Mouse (Mus musculus): ENCODE data around the gene Serpinb1a. TPM values are rescaled to one million over a fixed set of nuclear protein-coding genes. Genes with fewer than 3 reads are reported as not detected.
A peak's percentile ranks its signal among the peaks of the same experiment; 100 is the strongest.

The Serpinb1a gene
- polyA plus RNA-seq, 1 experiment from 2014 or later = 0.54 TPM

DNA sequence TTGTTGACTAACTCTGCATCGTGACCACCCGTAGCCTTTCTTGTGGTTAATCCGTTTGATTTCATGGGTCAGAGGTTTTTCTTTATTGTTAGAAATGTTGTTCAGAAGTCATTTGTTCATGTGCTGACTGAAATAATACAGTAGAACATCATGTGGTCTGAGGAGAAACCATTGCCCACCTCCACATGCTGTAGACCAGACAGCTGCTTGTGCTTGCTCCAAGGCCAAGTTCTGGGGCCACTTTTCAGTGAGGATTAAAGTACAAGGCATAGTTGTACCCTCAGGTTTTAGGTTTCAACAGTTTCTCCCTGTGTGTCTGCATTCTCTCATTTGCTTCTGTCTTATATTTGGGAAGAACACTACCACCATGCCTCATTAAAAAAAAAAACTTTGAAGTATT, 43.4 kb downstream of the Serpinb1a start:
- Histone ChIP-seq H3K4me2 (ENCODE audit: low read depth, low read length) (no peak overlapping the region), H3K9me3 (ENCODE audit: control insufficient read depth, low read length) (no peaks in the 10 kb centered on the region), H3K9ac (replicated peaks; ENCODE audit: low read depth, low read length) (no peak overlapping the region), H3K4me3 (ENCODE audit: low read depth, low read length) (no peak overlapping the region), H3K27ac (ENCODE audit: low read depth, low read length) (no peak overlapping the region), H3K4me1 (ENCODE audit: control insufficient read depth, insufficient read depth, low read length) (peaks cover 15% of the 10 kb centered on the region; the same call in 1 of the 2 replicates), H3K36me3 (ENCODE audit: control insufficient read depth, insufficient read depth, low read length) (peaks cover 22% of the 10 kb centered on the region; the same call in 1 of the 2 replicates), H3K27me3 (ENCODE audit: control insufficient read depth, insufficient read depth, low read length) (no peaks in the 10 kb centered on the region)
- no peak for ATAC-seq (ENCODE audit: low read depth)
- 72% methylated on average over 3 of the region's 3 CpGs for WGBS

- Histone ChIP-seq H3K27ac (ENCODE audit: low read depth, low read length) (no peak overlapping the region), H3K36me3 (ENCODE audit: control insufficient read depth, insufficient read depth, low read length) (peaks cover 22% of the 10 kb centered on the region; the same call in 1 of the 2 replicates), H3K4me2 (ENCODE audit: low read depth, low read length) (no peak overlapping the region), H3K27me3 (ENCODE audit: control insufficient read depth, insufficient read depth, low read length) (no peaks in the 10 kb centered on the region), H3K9me3 (ENCODE audit: control insufficient read depth, low read length) (no peaks in the 10 kb centered on the region), H3K4me3 (ENCODE audit: low read depth, low read length) (no peak overlapping the region), H3K4me1 (ENCODE audit: control insufficient read depth, insufficient read depth, low read length) (peaks cover 15% of the 10 kb centered on the region; the same call in 1 of the 2 replicates), H3K9ac (replicated peaks; ENCODE audit: low read depth, low read length) (no peak overlapping the region)
- 74% methylated on average over 7 of the region's 7 CpGs for WGBS
- no peak for ATAC-seq (ENCODE audit: low read depth)
Measured at GRCm38 (mm10) chr13:32806820-32807219, 44.2 kb downstream of the Serpinb1a start.

GRCm38 (mm10) chr13:32803701-32804345, 47.2 kb downstream of the Serpinb1a start:
- H3K4me1 ChIP-seq (ENCODE audit: control insufficient read depth, insufficient read depth, low read length) = peaks cover 20% of the 10 kb centered on the region; the same call in 1 of the 2 replicates
- WGBS = 50% methylated on average over 4 of the region's 4 CpGs
- no peaks in the 10 kb centered on the region for H3K9me3 ChIP-seq (ENCODE audit: control insufficient read depth, low read length)
- no peak for ATAC-seq (ENCODE audit: low read depth)
- H3K4me2 ChIP-seq (ENCODE audit: low read depth, low read length) = peak overlapping the region; percentile 66
- H3K9ac ChIP-seq (replicated peaks; ENCODE audit: low read depth, low read length) = no peak overlapping the region; the same call in 1 of the 2 replicates
- peak overlapping the region; percentile 54 for H3K4me3 ChIP-seq (ENCODE audit: low read depth, low read length)
- no peak overlapping the region for H3K27ac ChIP-seq (ENCODE audit: low read depth, low read length)
- H3K27me3 ChIP-seq (ENCODE audit: control insufficient read depth, insufficient read depth, low read length) = no peaks in the 10 kb centered on the region
- H3K36me3 ChIP-seq (ENCODE audit: control insufficient read depth, insufficient read depth, low read length) = peaks cover 17% of the 10 kb centered on the region; the same call in 1 of the 2 replicates

- under 1% methylated on average over 92 of the region's 95 CpGs for WGBS
- peak; percentile 25 for ATAC-seq (ENCODE audit: low read depth)
- H3K27ac ChIP-seq (ENCODE audit: low read depth, low read length) = peak within 1 kb of the TSS; percentile 88
- peak within 1 kb of the TSS; percentile 54 for H3K4me3 ChIP-seq (ENCODE audit: low read depth, low read length)
- no peaks in the 10 kb centered on the region for H3K27me3 ChIP-seq (ENCODE audit: control insufficient read depth, insufficient read depth, low read length)
- peaks cover 20% of the 10 kb centered on the region; the same call in 1 of the 2 replicates for H3K4me1 ChIP-seq (ENCODE audit: control insufficient read depth, insufficient read depth, low read length)
- no peaks in the 10 kb centered on the region for H3K9me3 ChIP-seq (ENCODE audit: control insufficient read depth, low read length)
- peaks cover 12% of the 10 kb centered on the region; the same call in 1 of the 2 replicates for H3K36me3 ChIP-seq (ENCODE audit: control insufficient read depth, insufficient read depth, low read length)
- peak within 1 kb of the TSS; percentile 66 for H3K4me2 ChIP-seq (ENCODE audit: low read depth, low read length)
- peak within 1 kb of the TSS; percentile 80 for H3K9ac ChIP-seq (replicated peaks; ENCODE audit: low read depth, low read length)
Measured at GRCm38 (mm10) chr13:32802259-32803081, 48.5 kb downstream of the Serpinb1a start, which contains the start of gene D930007J09Rik. TSS of gene D930007J09Rik (minus strand) at chr13:32802849.

DNA sequence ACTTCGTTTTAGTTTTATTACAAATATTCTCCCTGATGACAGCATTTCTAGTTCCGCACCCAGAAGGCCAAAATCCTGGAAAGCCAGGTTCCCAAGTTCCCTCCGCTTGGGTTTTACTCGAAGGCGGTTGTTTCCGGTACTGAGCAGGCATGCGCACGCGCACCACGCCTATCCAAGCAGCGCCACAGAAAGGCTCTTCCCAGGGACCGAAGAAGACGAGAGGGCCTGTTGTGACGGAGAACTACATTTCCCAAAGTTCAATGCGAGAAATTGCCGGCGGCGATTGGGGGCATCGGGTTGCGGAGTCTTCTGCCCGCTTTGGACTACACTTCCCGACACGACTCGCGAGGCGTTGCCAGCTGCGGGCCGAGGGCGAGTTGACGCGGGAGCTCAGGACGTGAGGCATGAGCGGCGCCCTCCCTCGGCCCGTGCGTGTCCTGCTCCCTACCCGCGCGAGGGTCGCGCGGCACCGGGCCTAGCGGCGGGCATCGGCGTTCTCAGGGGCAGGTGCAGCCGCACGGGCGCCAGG, 49.2 kb downstream of the Serpinb1a start, which contains the start of gene Wrnip1:
Gene Wrnip1, plus strand, starts transcription at position 346 of the 529 bp plus-strand sequence.
- peak; percentile 98 for ATAC-seq (ENCODE audit: low read depth)
- Histone ChIP-seq H3K4me2 (ENCODE audit: low read depth, low read length) (peak within 1 kb of the TSS; percentile 66), H3K9me3 (ENCODE audit: control insufficient read depth, low read length) (no peaks in the 10 kb centered on the region), H3K9ac (replicated peaks; ENCODE audit: low read depth, low read length) (peak within 1 kb of the TSS; percentile 80), H3K4me1 (ENCODE audit: control insufficient read depth, insufficient read depth, low read length) (peaks cover 20% of the 10 kb centered on the region; the same call in 1 of the 2 replicates), H3K27me3 (ENCODE audit: control insufficient read depth, insufficient read depth, low read length) (no peaks in the 10 kb centered on the region), H3K36me3 (ENCODE audit: control insufficient read depth, insufficient read depth, low read length) (peaks cover 8% of the 10 kb centered on the region; the same call in 1 of the 2 replicates), H3K27ac (ENCODE audit: low read depth, low read length) (peak within 1 kb of the TSS; percentile 88), H3K4me3 (ENCODE audit: low read depth, low read length) (peak within 1 kb of the TSS; percentile 54)
- under 1% methylated on average over 51 of the region's 51 CpGs for WGBS

DNA sequence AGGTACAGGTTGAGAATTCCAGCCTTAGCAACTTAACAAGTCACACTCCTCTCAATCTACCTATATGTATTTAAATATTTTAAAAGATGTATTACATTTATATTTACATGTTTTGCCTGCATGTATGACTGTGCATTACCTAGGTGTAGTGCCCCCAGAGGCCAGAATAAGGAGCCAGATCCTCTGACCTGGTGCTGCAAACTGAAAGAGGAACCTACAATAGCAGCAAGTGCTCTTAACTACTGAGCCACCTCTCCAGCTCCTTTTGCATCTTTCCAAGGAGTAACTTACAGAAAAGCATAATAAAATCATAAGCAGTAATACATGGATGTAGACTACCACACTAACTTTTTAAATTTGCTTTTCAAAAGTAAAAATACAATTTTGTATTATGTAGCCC, 50.1 kb downstream of the Serpinb1a start:
- Histone ChIP-seq H3K27me3 (ENCODE audit: control insufficient read depth, insufficient read depth, low read length) (no peaks in the 10 kb centered on the region), H3K4me2 (ENCODE audit: low read depth, low read length) (peak overlapping the region; percentile 55), H3K9me3 (ENCODE audit: control insufficient read depth, low read length) (no peaks in the 10 kb centered on the region), H3K9ac (replicated peaks; ENCODE audit: low read depth, low read length) (peak overlapping the region; percentile 43; the same call in 1 of the 2 replicates), H3K4me1 (ENCODE audit: control insufficient read depth, insufficient read depth, low read length) (peaks cover 20% of the 10 kb centered on the region; the same call in 1 of the 2 replicates), H3K27ac (ENCODE audit: low read depth, low read length) (no peak overlapping the region), H3K4me3 (ENCODE audit: low read depth, low read length) (peak overlapping the region; percentile 54; the same call in 1 of the 2 replicates), H3K36me3 (ENCODE audit: control insufficient read depth, insufficient read depth, low read length) (no peaks in the 10 kb centered on the region)
- no peak for ATAC-seq (ENCODE audit: low read depth)

- H3K27me3 ChIP-seq (ENCODE audit: control insufficient read depth, insufficient read depth, low read length) = no peaks in the 10 kb centered on the region
- WGBS = 76% methylated on average over 2 of the region's 2 CpGs
Measured at GRCm38 (mm10) chr13:32799131-32799530, 51.9 kb downstream of the Serpinb1a start.

GRCm38 (mm10) chr13:32797085-32797484, 53.9 kb downstream of the Serpinb1a start:
- H3K27ac ChIP-seq (ENCODE audit: low read depth, low read length) = no peak overlapping the region
- 81% methylated on average over 1 of the region's 1 CpGs for WGBS
- no peak overlapping the region for H3K4me2 ChIP-seq (ENCODE audit: low read depth, low read length)

More at GRCm38 (mm10) chr13:32799131-32799530, 51.9 kb downstream of the Serpinb1a start:
- no peak overlapping the region for H3K4me2 ChIP-seq (ENCODE audit: low read depth, low read length)
- H3K4me3 ChIP-seq (ENCODE audit: low read depth, low read length) = no peak overlapping the region
- no peak overlapping the region for H3K9ac ChIP-seq (replicated peaks; ENCODE audit: low read depth, low read length)
- ATAC-seq (ENCODE audit: low read depth) = no peak
- H3K27ac ChIP-seq (ENCODE audit: low read depth, low read length) = no peak overlapping the region
- no peaks in the 10 kb centered on the region for H3K36me3 ChIP-seq (ENCODE audit: control insufficient read depth, insufficient read depth, low read length)
- H3K9me3 ChIP-seq (ENCODE audit: control insufficient read depth, low read length) = no peaks in the 10 kb centered on the region
- peaks cover 15% of the 10 kb centered on the region; the same call in 1 of the 2 replicates for H3K4me1 ChIP-seq (ENCODE audit: control insufficient read depth, insufficient read depth, low read length)

More at GRCm38 (mm10) chr13:32797085-32797484, 53.9 kb downstream of the Serpinb1a start:
- Histone ChIP-seq H3K4me1 (ENCODE audit: control insufficient read depth, insufficient read depth, low read length) (peaks cover 5% of the 10 kb centered on the region; the same call in 1 of the 2 replicates), H3K27me3 (ENCODE audit: control insufficient read depth, insufficient read depth, low read length) (no peaks in the 10 kb centered on the region), H3K9ac (replicated peaks; ENCODE audit: low read depth, low read length) (no peak overlapping the region), H3K36me3 (ENCODE audit: control insufficient read depth, insufficient read depth, low read length) (no peaks in the 10 kb centered on the region), H3K4me3 (ENCODE audit: low read depth, low read length) (no peak overlapping the region), H3K9me3 (ENCODE audit: control insufficient read depth, low read length) (no peaks in the 10 kb centered on the region)
- no peak for ATAC-seq (ENCODE audit: low read depth)

Data from neural tube, embryonic 14.5 days (tissue).